Mouse (Mus musculus) thymus, postnatal 10 days (tissue): ENCODE results near the gene Gm4767.
"Not testable (repeated sequence)": the region's sequence is repeated elsewhere in the genome, so short reads cannot be mapped to it uniquely, and the experiment has no call there.

Experiments
- DNase-seq, 2 experiments: peaks; one replicate each; pipeline ENCODE4 v3.0.0; 2021; ENCODE audit warnings: low spot score in 2 of 2

The Gm4767 gene

GRCm38 (mm10) chr10:81811899-81812298 lies at the start of gene Gm4767:
TSS of gene Gm4767 (plus strand) at chr10:81812186.
- DNase-seq: peak in 1 of 2 experiments; percentile 2

GRCm38 (mm10) chr10:81770506-81771403 lies 41.2 kb upstream of the Gm4767 start, which contains the start of gene Gm3055:
TSS of gene Gm3055 (minus strand) at chr10:81771161.
- DNase-seq: not testable (repeated sequence)

GRCm38 (mm10) chr10:81771404-81771777 lies 40.6 kb upstream of the Gm4767 start:
- not testable (repeated sequence) for DNase-seq

DNA sequence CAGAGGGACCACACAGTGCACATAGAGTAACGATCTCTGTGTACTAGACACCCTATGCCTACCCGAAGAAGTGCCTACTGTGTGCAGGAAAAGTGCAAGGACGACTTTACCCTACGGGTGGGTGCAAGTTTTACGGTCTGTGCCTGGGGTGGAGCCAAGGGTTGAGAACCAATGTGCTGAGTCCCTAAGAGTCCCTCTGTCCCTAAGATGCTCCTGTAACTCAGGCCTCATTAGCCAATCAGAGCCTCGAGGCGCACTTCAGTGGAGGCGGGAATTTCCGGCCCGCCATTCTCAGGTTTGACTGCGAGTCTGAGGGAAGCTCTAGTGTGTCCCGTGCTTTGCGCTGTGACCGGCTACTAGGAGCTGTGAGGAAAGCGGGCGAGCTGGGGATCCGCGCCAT lies 34.2 kb downstream of the Gm4767 start:
- not testable (repeated sequence) for DNase-seq

- DNase-seq: not testable (repeated sequence)
Observed at GRCm38 (mm10) chr10:81863409-81864407, 51.7 kb downstream of the Gm4767 start, which contains the start of gene Gm32687. TSS of gene Gm32687 (plus strand) at chr10:81863934.
